Mouse (Mus musculus): ENCODE results near the gene Vps53. TPM values are rescaled to one million over a fixed set of nuclear protein-coding genes. Genes with fewer than 3 reads are reported as not detected.

Gene Vps53
- polyA plus RNA-seq, 1 experiment from 2014 or later = 30.8 TPM

Other genes starting within 250 kb of the Vps53 start
- 1.4 and 1.5 TPM in 2 replicates for gene Rph3al, start 241.2 kb downstream of the Vps53 start, polyA plus RNA-seq (2014; fragmentation: Nextera tagmentation; extraction: Ambion mirVana)
- gene 1700016K19Rik, start 179.7 kb downstream of the Vps53 start, polyA plus RNA-seq (2014; fragmentation: Nextera tagmentation; extraction: Ambion mirVana) = not detected in 2 replicates
- gene Rflnb, start 151.9 kb downstream of the Vps53 start, polyA plus RNA-seq (2014; fragmentation: Nextera tagmentation; extraction: Ambion mirVana) = 7.5 and 7.9 TPM in 2 replicates
- 14.8 and 15.4 TPM in 2 replicates for gene Fam57a, start within 50 bp of the Vps53 start, polyA plus RNA-seq (2014; fragmentation: Nextera tagmentation; extraction: Ambion mirVana)
- 0.74 TPM in 1 of 2 replicates, not detected in the other for gene Dbil5, start 38.0 kb upstream of the Vps53 start, polyA plus RNA-seq (2014; fragmentation: Nextera tagmentation; extraction: Ambion mirVana)
- 50.2 and 58.3 TPM in 2 replicates for gene Gemin4, start 38.0 kb upstream of the Vps53 start, polyA plus RNA-seq (2014; fragmentation: Nextera tagmentation; extraction: Ambion mirVana)
- gene Mrm3, start 64.1 kb upstream of the Vps53 start, polyA plus RNA-seq (2014; fragmentation: Nextera tagmentation; extraction: Ambion mirVana) = 36.3 and 37.0 TPM in 2 replicates
- 137 and 144 TPM in 2 replicates for gene Glod4, start 64.1 kb upstream of the Vps53 start, polyA plus RNA-seq (2014; fragmentation: Nextera tagmentation; extraction: Ambion mirVana)
- 11.8 and 12.0 TPM in 2 replicates for gene Nxn, start 219.5 kb upstream of the Vps53 start, polyA plus RNA-seq (2014; fragmentation: Nextera tagmentation; extraction: Ambion mirVana)
- 91.2 and 91.9 TPM in 2 replicates for gene Timm22, start 227.3 kb upstream of the Vps53 start, polyA plus RNA-seq (2014; fragmentation: Nextera tagmentation; extraction: Ambion mirVana)

Data from liver, embryonic 11.5 days (tissue).